Mouse (Mus musculus) stomach, embryonic 15.5 days (tissue): ENCODE results near the gene C1d. TPM values are rescaled to one million over a fixed set of nuclear protein-coding genes. Genes with fewer than 3 reads are reported as not detected.

Experiments
- ATAC-seq: fragments of 200-750 bp; cut with Nextera tagmentation; 2 replicates; pipeline ENCODE4 v1.8.0; 2017; ENCODE audit warnings: low read depth, moderate number of reproducible peaks, moderate TSS enrichment; ENCODE audit not compliant: insufficient read depth, low FRiP score
- H3K27ac ChIP-seq: fragments of 300-500 bp; sonication (generic); 2 replicates; pipeline ENCODE4 v1.5.1; 2015; ENCODE audit warnings: mild to moderate bottlenecking, inconsistent platforms
- H3K27me3 ChIP-seq: fragments of 300-500 bp; sonication (generic); replicated peaks from 2 replicates; pipeline ENCODE4 v1.6.1; 2015; ENCODE audit warnings: inconsistent platforms
- H3K36me3 ChIP-seq: fragments of 300-500 bp; sonication (generic); 2 replicates; pipeline ENCODE4 v1.6.1; 2015; ENCODE audit warnings: inconsistent platforms
- H3K4me1 ChIP-seq: fragments of 300-500 bp; sonication (generic); 2 replicates; pipeline ENCODE4 v1.6.1; 2015; ENCODE audit warnings: inconsistent platforms
- H3K4me2 ChIP-seq: fragments of 300-500 bp; sonication (generic); 2 replicates; pipeline ENCODE4 v1.6.1; 2015; ENCODE audit warnings: mild to moderate bottlenecking, inconsistent platforms
- H3K4me3 ChIP-seq: fragments of 300-500 bp; sonication (generic); replicated peaks from 2 replicates; pipeline ENCODE4 v1.5.1; 2015; ENCODE audit warnings: inconsistent platforms
- H3K9ac ChIP-seq: fragments of 300-500 bp; sonication (generic); 2 replicates; pipeline ENCODE4 v1.6.1; 2015; ENCODE audit warnings: inconsistent platforms
- H3K9me3 ChIP-seq: fragments of 300-500 bp; sonication (generic); 2 replicates; pipeline ENCODE4 v1.6.1; 2016; ENCODE audit warnings: inconsistent platforms
- WGBS: fragments of 180-500 bp; shearing (Covaris S2); methylation state at CpG from one replicate; pipeline ENCODE4 v1.1.7; 2015; 5-methylcytosine and 5-hydroxymethylcytosine counted together
- polyA plus RNA-seq: library from polyadenylated mRNA; unstranded; fragments of >200 nt; fragmentation: Nextera tagmentation; extraction: Ambion mirVana; gene quantifications from 2 replicates; pipeline ENCODE4 v1.2.1, GENCODE M21; 2015

C1d gene
- polyA plus RNA-seq, 1 experiment from 2014 or later, result 91.0 TPM

- Histone ChIP-seq H3K27me3 (no peaks in the 10 kb centered on the region), H3K4me1 (no peaks in the 10 kb centered on the region; the same call in 1 of the 2 replicates), H3K36me3 (no peaks in the 10 kb centered on the region), H3K27ac (peak overlapping the region; percentile 91), H3K9ac (peak overlapping the region; percentile 84), H3K4me2 (peak overlapping the region; percentile 60), H3K4me3 (peak overlapping the region; percentile 90), H3K9me3 (no peaks in the 10 kb centered on the region)
- under 1% methylated on average over 17 of the region's 17 CpGs for WGBS
- peak; percentile 23 for ATAC-seq
Observed at GRCm38 (mm10) chr11:17257861-17258260, 482 bp downstream of the C1d start.

GRCm38 (mm10) chr11:17267176-17267575 is 9.8 kb downstream of the C1d start:
- no peak overlapping the region for H3K9ac ChIP-seq
- H3K36me3 ChIP-seq, result peaks cover 5% of the 10 kb centered on the region; the same call in 1 of the 2 replicates
- no peaks in the 10 kb centered on the region for H3K4me1 ChIP-seq
- no peaks in the 10 kb centered on the region for H3K27me3 ChIP-seq
- H3K9me3 ChIP-seq, result no peaks in the 10 kb centered on the region
- no peak overlapping the region for H3K27ac ChIP-seq
- ATAC-seq, result no peak
- WGBS, result 88% methylated on average over 4 of the region's 4 CpGs
- H3K4me2 ChIP-seq, result no peak overlapping the region
- no peak overlapping the region for H3K4me3 ChIP-seq

DNA sequence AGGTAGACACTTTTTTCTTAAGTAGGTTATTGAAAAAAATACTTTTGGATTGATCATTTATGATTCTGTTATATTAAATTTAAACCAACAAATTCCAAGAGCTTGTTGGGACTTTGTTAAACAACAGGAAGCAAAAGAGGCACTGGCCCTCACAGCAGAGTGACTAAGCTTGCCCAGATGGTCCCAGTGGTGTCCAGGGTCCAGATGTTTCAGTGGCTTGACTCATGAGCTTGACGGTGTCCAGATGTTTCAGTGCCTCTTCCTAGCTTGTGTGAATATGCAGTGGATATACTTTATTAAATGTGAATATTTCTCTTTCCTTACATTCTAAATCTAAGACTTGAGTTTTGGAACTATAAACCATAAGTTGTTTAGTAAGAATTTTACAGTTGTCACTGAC is 11.4 kb downstream of the C1d start:
- no peak overlapping the region for H3K27ac ChIP-seq
- H3K4me3 ChIP-seq, result no peak overlapping the region
- ATAC-seq, result no peak
- peaks cover 5% of the 10 kb centered on the region; the same call in 1 of the 2 replicates for H3K36me3 ChIP-seq
- no peaks in the 10 kb centered on the region for H3K4me1 ChIP-seq
- H3K4me2 ChIP-seq, result no peak overlapping the region
- H3K27me3 ChIP-seq, result no peaks in the 10 kb centered on the region
- no peak overlapping the region for H3K9ac ChIP-seq
- WGBS, result 74% methylated on average over 1 of the region's 1 CpGs
- H3K9me3 ChIP-seq, result no peaks in the 10 kb centered on the region

- H3K9ac ChIP-seq, result no peak overlapping the region
- H3K4me2 ChIP-seq, result no peak overlapping the region
- H3K27me3 ChIP-seq, result no peaks in the 10 kb centered on the region
- H3K36me3 ChIP-seq, result no peaks in the 10 kb centered on the region
- H3K9me3 ChIP-seq, result no peaks in the 10 kb centered on the region
- H3K4me3 ChIP-seq, result no peak overlapping the region
- ATAC-seq, result no peak
- H3K27ac ChIP-seq, result no peak overlapping the region
- H3K4me1 ChIP-seq, result no peaks in the 10 kb centered on the region
- WGBS, result 12% methylated on average over 9 of the region's 9 CpGs
Observed at GRCm38 (mm10) chr11:17279959-17280358, 22.6 kb downstream of the C1d start.

DNA sequence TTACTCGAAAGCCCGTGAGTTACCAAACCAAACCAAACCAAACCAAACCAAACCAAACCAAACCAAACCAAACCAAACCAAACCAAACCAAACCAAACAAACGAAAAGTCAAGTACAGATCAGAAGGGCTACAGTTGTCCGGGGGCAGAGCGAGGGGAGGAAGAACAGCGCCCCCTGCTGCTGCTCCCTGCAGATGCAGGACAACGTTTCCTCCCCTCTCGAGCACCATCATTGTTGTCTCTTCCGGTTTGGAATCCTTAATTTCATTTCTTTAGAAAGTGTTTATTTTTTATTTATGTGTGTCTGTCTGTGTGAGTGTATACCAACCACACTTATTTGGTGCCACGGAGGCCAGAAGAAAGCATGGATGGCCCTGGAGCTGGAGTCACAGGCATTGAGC is 26.7 kb downstream of the C1d start:
- no peak overlapping the region for H3K4me2 ChIP-seq
- no peaks in the 10 kb centered on the region for H3K36me3 ChIP-seq
- no peak for ATAC-seq
- H3K9me3 ChIP-seq, result no peaks in the 10 kb centered on the region
- 74% methylated on average over 10 of the region's 10 CpGs for WGBS
- no peak overlapping the region for H3K9ac ChIP-seq
- no peak overlapping the region for H3K27ac ChIP-seq
- no peaks in the 10 kb centered on the region for H3K27me3 ChIP-seq
- no peaks in the 10 kb centered on the region for H3K4me1 ChIP-seq
- no peak overlapping the region for H3K4me3 ChIP-seq

- Histone ChIP-seq H3K27ac (no peak overlapping the region), H3K27me3 (no peaks in the 10 kb centered on the region), H3K9me3 (no peaks in the 10 kb centered on the region), H3K4me1 (no peaks in the 10 kb centered on the region), H3K4me2 (no peak overlapping the region), H3K36me3 (no peaks in the 10 kb centered on the region), H3K9ac (no peak overlapping the region), H3K4me3 (no peak overlapping the region)
- no peak for ATAC-seq
Observed at GRCm38 (mm10) chr11:17288884-17289283, 31.5 kb downstream of the C1d start.

GRCm38 (mm10) chr11:17306007-17306891 is 48.9 kb downstream of the C1d start:
- peak overlapping the region; percentile 3; the same call in 1 of the 2 replicates for H3K27ac ChIP-seq
- WGBS, result 61% methylated on average over 8 of the region's 8 CpGs
- no peaks in the 10 kb centered on the region for H3K36me3 ChIP-seq
- no peak for ATAC-seq
- no peak overlapping the region for H3K9ac ChIP-seq
- H3K27me3 ChIP-seq, result no peaks in the 10 kb centered on the region
- no peaks in the 10 kb centered on the region for H3K9me3 ChIP-seq
- no peaks in the 10 kb centered on the region for H3K4me1 ChIP-seq
- H3K4me3 ChIP-seq, result no peak overlapping the region
- H3K4me2 ChIP-seq, result no peak overlapping the region

DNA sequence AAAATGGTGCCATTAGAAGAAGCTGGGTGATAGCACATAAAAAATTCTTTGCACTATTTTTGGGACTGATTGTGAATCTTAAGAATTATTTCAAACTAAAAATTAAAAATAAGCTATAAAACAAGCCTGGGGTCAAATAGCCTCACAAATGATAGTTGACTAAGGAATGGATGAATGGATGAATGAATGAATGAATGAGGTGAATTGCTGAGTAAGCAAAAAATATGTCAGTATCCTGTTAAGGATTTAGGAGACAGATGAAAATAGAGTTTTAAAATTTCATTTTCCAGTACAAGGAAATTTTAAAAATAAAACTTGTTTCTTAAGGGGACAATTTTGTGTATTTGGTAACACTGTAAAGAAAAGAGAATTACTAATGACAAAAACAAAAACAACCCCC is 50.1 kb downstream of the C1d start:
- Histone ChIP-seq H3K9me3 (no peaks in the 10 kb centered on the region), H3K27me3 (no peaks in the 10 kb centered on the region), H3K4me2 (no peak overlapping the region), H3K9ac (no peak overlapping the region), H3K4me3 (no peak overlapping the region), H3K27ac (no peak overlapping the region), H3K4me1 (no peaks in the 10 kb centered on the region), H3K36me3 (no peaks in the 10 kb centered on the region)
- ATAC-seq, result no peak

Other genes starting within 250 kb of the C1d start
- 26.7 and 28.4 TPM in 2 replicates for gene Cnrip1, start 206.0 kb upstream of the C1d start, polyA plus RNA-seq
- gene Plek, start 205.2 kb upstream of the C1d start, polyA plus RNA-seq, result 3.3 TPM in 2 replicates
- gene Ppp3r1, start 98.3 kb upstream of the C1d start, polyA plus RNA-seq, result 101 and 102 TPM in 2 replicates
- 23.8 and 29.3 TPM in 2 replicates for gene Wdr92, start 75.5 kb upstream of the C1d start, polyA plus RNA-seq
- gene Pno1, start 46.0 kb upstream of the C1d start, polyA plus RNA-seq, result 78.4 and 79.0 TPM in 2 replicates